Mouse (Mus musculus): ENCODE data around the gene Lbh. TPM values are rescaled to one million over a fixed set of nuclear protein-coding genes. Genes with fewer than 3 reads are reported as not detected.

Gene Lbh
- polyA plus RNA-seq, 1 experiment from 2014 or later: 2.0 TPM

DNA sequence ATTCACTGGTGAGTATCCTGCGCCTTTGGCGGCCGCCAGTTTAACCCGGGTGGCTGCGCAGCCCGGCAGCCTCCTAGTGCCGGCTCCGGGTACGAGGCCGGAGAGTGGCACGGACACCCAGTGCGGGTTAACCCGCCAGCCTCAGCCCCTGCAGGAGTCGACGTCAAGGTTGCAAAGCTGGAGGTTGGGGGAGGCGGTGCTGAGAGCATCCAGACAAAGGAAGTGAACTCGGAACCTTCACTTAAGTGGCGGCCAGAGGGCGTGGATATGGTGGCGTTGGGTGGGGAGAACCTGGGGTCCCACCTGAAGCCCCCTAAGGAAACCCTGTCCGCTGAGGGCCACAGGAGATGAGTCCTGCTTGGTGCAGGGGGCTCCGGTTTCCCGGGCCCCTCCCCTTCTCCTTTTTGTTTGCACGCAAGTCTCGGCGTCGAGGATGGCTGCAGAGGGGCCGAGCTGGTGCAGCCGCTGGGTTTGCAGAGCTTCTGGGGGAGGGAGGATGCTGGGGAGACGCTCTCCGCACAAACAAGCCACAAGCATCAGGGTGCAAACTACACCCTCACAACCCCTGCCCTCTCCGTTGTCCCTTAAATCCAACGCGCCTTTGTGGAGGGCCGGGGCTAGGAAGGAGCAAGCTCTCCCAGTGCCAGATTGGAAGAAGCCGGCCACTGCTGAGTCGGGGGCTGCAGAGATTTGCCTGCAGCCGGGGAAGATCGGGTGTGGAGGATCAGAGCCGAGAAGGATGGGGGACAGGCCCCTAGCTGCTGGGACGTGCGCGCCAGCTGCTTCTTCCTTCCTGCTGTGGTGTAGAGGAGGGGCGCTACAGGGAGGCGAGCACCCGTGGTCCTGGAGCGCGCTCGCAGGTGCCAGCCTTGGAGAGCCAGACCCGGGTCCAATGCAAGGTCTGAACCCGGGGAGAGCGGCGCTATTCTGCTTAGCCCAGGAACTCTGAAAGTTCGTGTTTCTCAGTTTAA, 751 bp downstream of the Lbh start:
- Histone ChIP-seq H3K4me1 (peaks cover 45% of the 10 kb centered on the region), H3K27ac (replicated peaks) (peak overlapping the region; percentile 95), H3K36me3 (peaks cover 27% of the 10 kb centered on the region), H3K27me3 (ENCODE audit: low read depth, poor library complexity, severe bottlenecking) (peaks cover 21% of the 10 kb centered on the region), H3K9me3 (replicated peaks) (no peaks in the 10 kb centered on the region), H3K4me3 (peak overlapping the region; percentile 77)
- under 1% methylated on average over 52 of the region's 54 CpGs for WGBS
- peak; percentile 76 for DNase-seq (ENCODE audit: low spot score)

DNA sequence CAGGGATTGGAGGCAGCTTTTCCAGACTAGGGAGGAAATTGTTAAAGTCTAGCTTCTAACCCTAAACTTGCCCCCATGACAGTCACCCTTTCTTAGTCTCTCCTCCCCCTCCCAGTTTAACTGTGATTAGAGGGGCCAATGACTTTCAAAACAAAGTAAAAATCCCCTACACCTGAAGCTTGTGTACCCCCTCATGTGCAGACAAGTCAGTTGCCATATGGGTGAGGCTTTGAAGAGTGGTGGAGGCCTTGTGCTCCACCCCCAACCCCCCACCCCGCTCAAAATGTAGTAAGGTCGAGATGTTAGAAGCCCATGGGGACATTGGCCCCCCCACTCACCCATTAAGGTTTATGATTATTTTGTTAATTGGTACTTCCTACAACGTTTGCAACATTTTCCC, 1.5 kb downstream of the Lbh start:
- 6% methylated on average over 3 of the region's 3 CpGs for WGBS
- DNase-seq (ENCODE audit: low spot score): no peak
- Histone ChIP-seq H3K9me3 (replicated peaks) (no peaks in the 10 kb centered on the region), H3K36me3 (peaks cover 33% of the 10 kb centered on the region), H3K27me3 (ENCODE audit: low read depth, poor library complexity, severe bottlenecking) (peaks cover 21% of the 10 kb centered on the region), H3K4me3 (peak overlapping the region; percentile 77), H3K4me1 (peaks cover 49% of the 10 kb centered on the region), H3K27ac (replicated peaks) (peak overlapping the region; percentile 95)

DNA sequence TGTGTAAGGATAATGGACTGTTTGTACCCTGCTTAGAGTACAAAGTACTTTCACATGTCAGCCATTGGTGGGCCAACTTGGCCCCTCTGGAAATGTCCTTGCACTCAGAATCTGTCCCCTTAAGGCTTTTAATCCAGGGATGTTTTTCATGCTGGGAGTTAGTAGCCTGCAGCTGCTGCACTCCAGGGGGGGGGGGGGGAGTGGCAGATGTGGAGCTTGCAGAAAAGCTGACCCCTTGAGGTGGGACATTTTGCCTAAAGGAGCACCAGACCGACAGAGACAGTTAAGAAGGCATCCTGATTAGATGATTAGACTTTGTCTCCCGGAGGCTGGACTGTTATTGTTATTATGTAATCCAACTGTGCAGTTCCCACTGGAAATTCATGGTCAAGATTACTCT, 2.3 kb downstream of the Lbh start:
- H3K27ac ChIP-seq (replicated peaks): peak overlapping the region; percentile 30; the same call in 1 of the 2 replicates
- peak overlapping the region; percentile 32; the same call in 1 of the 2 replicates for H3K4me3 ChIP-seq
- WGBS: 11% methylated on average over 2 of the region's 2 CpGs
- peaks cover 57% of the 10 kb centered on the region for H3K4me1 ChIP-seq
- H3K9me3 ChIP-seq (replicated peaks): no peaks in the 10 kb centered on the region
- peaks cover 14% of the 10 kb centered on the region for H3K27me3 ChIP-seq (ENCODE audit: low read depth, poor library complexity, severe bottlenecking)
- no peak for DNase-seq (ENCODE audit: low spot score)
- H3K36me3 ChIP-seq: peaks cover 40% of the 10 kb centered on the region

DNA sequence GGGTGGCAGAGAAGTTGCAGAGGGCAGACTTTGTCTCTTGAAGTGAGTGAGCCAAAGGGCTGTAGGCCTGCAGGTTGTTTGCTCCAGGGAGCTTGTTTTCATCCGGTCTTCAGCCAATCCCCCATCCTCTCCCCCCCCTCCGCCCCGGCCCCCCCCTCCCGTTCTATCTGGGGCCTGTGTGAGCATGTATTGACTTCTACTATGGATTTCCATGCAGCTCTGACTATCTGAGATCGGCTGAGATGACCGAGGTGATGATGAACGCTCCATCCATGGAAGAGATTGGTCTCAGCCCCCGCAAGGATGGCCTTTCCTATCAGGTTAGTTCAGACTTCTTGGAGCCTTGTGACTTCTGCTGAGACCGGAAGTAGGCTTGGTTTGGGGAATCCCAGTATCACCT, 2.9 kb downstream of the Lbh start:
- H3K27ac ChIP-seq (replicated peaks): peak overlapping the region; percentile 30; the same call in 1 of the 2 replicates
- H3K4me1 ChIP-seq: peaks cover 63% of the 10 kb centered on the region
- DNase-seq (ENCODE audit: low spot score): no peak
- H3K4me3 ChIP-seq: peak overlapping the region; percentile 32; the same call in 1 of the 2 replicates
- 45% methylated on average over 9 of the region's 9 CpGs for WGBS
- peaks cover 40% of the 10 kb centered on the region for H3K36me3 ChIP-seq
- H3K27me3 ChIP-seq (ENCODE audit: low read depth, poor library complexity, severe bottlenecking): peaks cover 9% of the 10 kb centered on the region
- no peaks in the 10 kb centered on the region for H3K9me3 ChIP-seq (replicated peaks)

DNA sequence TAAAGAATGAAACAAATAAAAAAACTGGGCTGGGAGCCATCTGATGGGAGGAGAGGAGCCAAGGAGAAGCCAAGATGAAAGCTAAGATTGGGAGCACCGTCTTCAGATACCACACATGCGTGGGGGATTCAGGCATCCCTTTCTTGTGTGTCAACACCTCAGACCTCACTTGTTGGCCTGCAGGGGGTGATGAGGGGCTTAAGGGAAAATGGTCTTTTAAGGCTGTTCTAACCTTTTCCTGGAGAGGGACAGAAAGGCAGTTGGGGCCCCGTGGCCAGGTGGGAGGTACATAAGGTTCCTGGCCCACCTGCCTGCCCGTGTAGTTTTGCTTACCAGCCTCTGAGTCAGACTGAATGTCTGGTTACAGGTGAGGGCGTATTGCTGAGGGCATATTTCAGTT, 4.1 kb downstream of the Lbh start:
- no peak overlapping the region for H3K27ac ChIP-seq (replicated peaks)
- H3K36me3 ChIP-seq: peaks cover 49% of the 10 kb centered on the region
- H3K4me3 ChIP-seq: no peak overlapping the region
- 74% methylated on average over 5 of the region's 5 CpGs for WGBS
- peaks cover 66% of the 10 kb centered on the region for H3K4me1 ChIP-seq
- no peaks in the 10 kb centered on the region for H3K27me3 ChIP-seq (ENCODE audit: low read depth, poor library complexity, severe bottlenecking)
- no peak for DNase-seq (ENCODE audit: low spot score)
- H3K9me3 ChIP-seq (replicated peaks): no peaks in the 10 kb centered on the region

DNA sequence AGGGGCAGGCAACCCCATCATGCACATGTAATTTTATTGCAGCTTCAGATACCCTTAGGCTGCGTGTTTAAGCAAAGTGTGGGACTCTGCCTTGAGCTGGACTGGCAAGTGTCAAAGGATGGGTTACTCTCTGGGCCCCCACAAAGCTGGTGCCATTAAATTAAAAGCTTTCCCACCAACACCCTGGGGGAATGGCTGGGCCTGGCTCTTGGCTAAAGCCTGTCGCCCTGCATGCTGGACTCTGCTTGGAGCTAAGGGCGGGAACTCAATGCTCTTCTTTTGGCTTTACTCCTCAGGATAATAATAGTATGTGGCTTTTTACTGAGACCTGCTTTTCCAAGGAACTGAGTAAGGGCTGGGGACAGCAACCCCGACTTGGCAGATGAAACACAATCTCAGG, 5.2 kb downstream of the Lbh start:
- 83% methylated on average over 4 of the region's 4 CpGs for WGBS
- Histone ChIP-seq H3K27ac (replicated peaks) (no peak overlapping the region), H3K27me3 (ENCODE audit: low read depth, poor library complexity, severe bottlenecking) (no peaks in the 10 kb centered on the region), H3K4me1 (peaks cover 60% of the 10 kb centered on the region), H3K36me3 (peaks cover 52% of the 10 kb centered on the region), H3K4me3 (no peak overlapping the region), H3K9me3 (replicated peaks) (no peaks in the 10 kb centered on the region)
- DNase-seq (ENCODE audit: low spot score): no peak

DNA sequence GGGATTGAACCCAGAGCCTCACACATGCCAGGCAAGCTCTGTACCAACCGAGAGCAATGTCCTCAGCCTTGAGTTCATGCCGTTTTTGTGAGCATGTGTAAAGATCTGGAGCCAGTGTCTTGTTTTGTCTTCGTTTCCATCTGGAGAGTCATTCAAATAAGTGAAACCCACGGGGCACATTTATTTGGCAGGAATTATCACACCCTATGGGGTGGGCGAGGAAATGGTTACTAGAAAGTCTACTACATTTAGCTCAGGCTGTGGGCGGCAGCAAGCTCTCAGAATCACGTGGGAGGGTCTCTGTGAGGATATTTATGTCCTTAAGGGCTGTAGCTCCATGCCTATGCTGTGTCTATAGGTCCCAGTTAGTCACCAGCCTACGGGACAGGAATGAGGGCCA, 6.2 kb downstream of the Lbh start:
- Histone ChIP-seq H3K4me1 (peaks cover 50% of the 10 kb centered on the region), H3K4me3 (no peak overlapping the region), H3K27me3 (ENCODE audit: low read depth, poor library complexity, severe bottlenecking) (no peaks in the 10 kb centered on the region), H3K9me3 (replicated peaks) (no peaks in the 10 kb centered on the region), H3K36me3 (peaks cover 60% of the 10 kb centered on the region), H3K27ac (replicated peaks) (no peak overlapping the region)
- WGBS: 88% methylated on average over 8 of the region's 8 CpGs
- no peak for DNase-seq (ENCODE audit: low spot score)

DNA sequence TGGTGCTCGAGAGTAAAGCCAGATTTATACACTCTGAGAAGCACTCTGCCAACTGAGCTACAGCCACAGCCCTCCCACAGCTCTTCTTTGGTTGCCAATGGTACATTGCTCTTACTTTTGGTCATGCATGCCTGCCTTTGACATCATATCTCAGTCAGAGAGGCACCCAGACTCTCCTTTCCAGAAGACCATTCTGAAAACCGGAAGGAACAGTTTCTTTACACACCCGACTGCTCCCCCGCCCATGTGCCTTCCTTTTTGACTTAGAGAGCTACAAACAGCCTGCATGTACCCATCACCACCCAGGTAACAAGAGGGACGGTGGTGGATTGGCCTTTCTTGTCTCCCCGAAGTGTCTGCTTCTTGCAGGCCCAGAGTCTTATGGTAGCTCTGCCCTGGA, 7.0 kb downstream of the Lbh start:
- Histone ChIP-seq H3K36me3 (peaks cover 65% of the 10 kb centered on the region), H3K4me3 (peak overlapping the region; percentile 6; the same call in 1 of the 2 replicates), H3K9me3 (replicated peaks) (no peaks in the 10 kb centered on the region), H3K4me1 (peaks cover 45% of the 10 kb centered on the region), H3K27me3 (ENCODE audit: low read depth, poor library complexity, severe bottlenecking) (no peaks in the 10 kb centered on the region), H3K27ac (replicated peaks) (peak overlapping the region; percentile 81)
- 87% methylated on average over 6 of the region's 6 CpGs for WGBS
- DNase-seq (ENCODE audit: low spot score): no peak

DNA sequence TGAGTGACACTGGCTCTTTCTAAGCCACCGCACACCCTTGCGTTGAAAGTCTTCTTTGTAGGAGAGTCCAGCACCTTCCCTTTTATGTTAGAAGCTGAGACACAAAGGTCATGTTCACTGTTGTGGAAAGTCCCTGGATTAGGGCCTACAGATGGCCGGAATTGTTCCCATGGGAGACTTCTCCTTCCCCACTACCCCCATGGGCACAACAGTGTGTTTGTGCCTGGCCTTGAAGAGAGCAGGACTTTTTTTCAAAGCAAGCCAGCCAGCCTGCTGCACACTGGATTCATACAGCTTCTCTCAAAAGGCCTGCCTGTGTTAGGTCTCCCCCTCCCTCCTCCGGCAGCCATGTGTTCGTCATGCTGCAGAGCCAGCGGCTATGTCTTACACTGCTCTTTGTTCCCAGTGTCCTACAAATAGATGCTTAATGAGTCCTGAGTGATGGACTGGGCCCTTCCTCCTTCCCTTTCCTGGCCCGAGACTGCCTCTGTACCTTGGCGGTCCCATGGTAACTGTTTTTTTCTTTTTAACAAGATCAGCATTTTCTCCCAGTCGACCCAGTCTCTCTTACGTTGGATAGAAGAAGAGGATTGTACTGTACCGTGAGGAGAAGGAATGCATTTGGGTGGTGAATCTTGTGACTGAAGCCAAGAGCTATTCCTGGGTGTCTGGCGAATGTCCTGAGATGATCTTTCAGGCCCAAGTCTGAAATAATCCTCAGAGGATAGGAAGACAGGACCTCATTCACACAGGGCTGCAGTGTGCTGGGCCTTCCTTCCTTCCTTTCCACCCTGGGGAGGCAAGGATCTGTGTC, 7.9 kb downstream of the Lbh start:
- Histone ChIP-seq H3K36me3 (peaks cover 72% of the 10 kb centered on the region), H3K9me3 (replicated peaks) (no peaks in the 10 kb centered on the region), H3K4me1 (peaks cover 36% of the 10 kb centered on the region), H3K27me3 (ENCODE audit: low read depth, poor library complexity, severe bottlenecking) (no peaks in the 10 kb centered on the region), H3K4me3 (no peak overlapping the region; the same call in 1 of the 2 replicates), H3K27ac (replicated peaks) (peak overlapping the region; percentile 81)
- 60% methylated on average over 12 of the region's 12 CpGs for WGBS
- peak; percentile 56 for DNase-seq (ENCODE audit: low spot score)

DNA sequence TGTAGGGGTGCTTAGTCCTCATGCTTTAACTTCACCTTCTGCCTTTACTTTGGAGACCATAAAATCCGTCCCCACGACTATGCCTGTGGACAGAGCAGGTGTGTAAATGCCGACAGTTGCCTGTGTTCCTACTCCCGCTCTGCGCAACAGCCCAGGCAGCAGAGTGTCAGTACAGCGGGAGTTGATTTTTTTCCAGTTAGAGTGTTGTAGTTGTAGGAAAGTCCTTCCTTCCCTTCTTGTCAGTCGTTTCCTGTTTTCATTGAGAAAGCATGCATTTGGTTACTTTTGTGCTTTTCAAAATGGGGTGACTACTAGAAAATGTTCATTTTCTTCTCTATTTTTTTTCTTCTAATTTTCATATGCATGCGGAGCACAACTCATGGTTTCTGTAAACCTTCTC, 8.9 kb downstream of the Lbh start:
- Histone ChIP-seq H3K27ac (replicated peaks) (no peak overlapping the region), H3K36me3 (peaks cover 73% of the 10 kb centered on the region)
- WGBS: 94% methylated on average over 8 of the region's 8 CpGs

DNA sequence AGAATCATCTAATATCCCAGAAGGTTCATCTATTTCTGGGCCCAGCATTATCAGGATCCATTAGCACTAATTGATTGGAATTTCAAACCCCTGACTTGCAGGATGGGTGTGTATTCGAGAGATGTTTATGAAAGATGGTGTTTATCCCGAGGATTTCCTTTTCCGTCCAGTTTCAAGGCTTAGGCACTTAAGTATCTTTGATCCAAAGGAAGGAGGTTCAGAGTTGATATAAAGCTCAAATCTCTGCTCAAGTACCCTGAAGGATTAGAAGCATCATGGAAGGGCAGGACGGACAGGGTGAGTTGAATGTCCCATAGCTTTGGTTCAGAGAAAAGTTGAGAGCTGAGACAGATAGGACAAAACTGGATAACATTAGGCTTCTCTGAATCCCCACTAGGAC, 15.0 kb downstream of the Lbh start:
- WGBS: 95% methylated on average over 4 of the region's 4 CpGs
- Histone ChIP-seq H3K36me3 (peaks cover 82% of the 10 kb centered on the region), H3K27ac (replicated peaks) (no peak overlapping the region)

More for the DNA sequence above, 8.9 kb downstream of the Lbh start:
- peaks cover 7% of the 10 kb centered on the region for H3K9me3 ChIP-seq (replicated peaks)
- H3K4me1 ChIP-seq: peaks cover 31% of the 10 kb centered on the region
- DNase-seq (ENCODE audit: low spot score): no peak
- no peak overlapping the region for H3K4me3 ChIP-seq
- no peaks in the 10 kb centered on the region for H3K27me3 ChIP-seq (ENCODE audit: low read depth, poor library complexity, severe bottlenecking)

DNA sequence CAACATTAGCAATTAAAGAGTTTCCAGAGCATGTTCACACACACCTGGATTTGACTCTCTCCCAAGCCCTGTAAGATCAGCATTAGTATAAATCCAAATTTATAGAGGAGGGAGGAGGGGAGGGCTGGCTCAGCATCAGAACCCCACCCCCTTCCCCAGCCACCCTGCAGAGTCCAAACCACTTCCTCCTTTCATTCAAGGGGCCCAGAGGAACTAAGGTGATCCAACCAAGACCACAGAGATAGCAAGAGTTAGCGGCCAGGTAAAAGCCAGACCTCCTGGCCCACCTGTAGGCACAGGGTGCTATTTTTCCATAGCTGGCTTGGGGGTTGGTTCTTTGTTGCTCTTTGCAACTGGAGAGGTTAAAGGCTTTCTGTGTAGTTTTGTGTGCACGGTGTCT, 16.0 kb downstream of the Lbh start:
- Histone ChIP-seq H3K36me3 (peaks cover 85% of the 10 kb centered on the region), H3K9me3 (replicated peaks) (peaks cover 9% of the 10 kb centered on the region), H3K27ac (replicated peaks) (0 out of 2 replicates have a peak overlapping the region, but pooled peaks have one; percentile 23), H3K4me3 (no peak overlapping the region), H3K4me1 (peaks cover 16% of the 10 kb centered on the region; the same call in 1 of the 2 replicates), H3K27me3 (ENCODE audit: low read depth, poor library complexity, severe bottlenecking) (no peaks in the 10 kb centered on the region)
- WGBS: 45% methylated on average over 2 of the region's 2 CpGs
- DNase-seq (ENCODE audit: low spot score): no peak

More for the DNA sequence above, 15.0 kb downstream of the Lbh start:
- H3K27me3 ChIP-seq (ENCODE audit: low read depth, poor library complexity, severe bottlenecking): no peaks in the 10 kb centered on the region
- peaks cover 9% of the 10 kb centered on the region for H3K9me3 ChIP-seq (replicated peaks)
- peaks cover 16% of the 10 kb centered on the region; the same call in 1 of the 2 replicates for H3K4me1 ChIP-seq
- no peak overlapping the region for H3K4me3 ChIP-seq
- DNase-seq (ENCODE audit: low spot score): no peak
